Mouse (Mus musculus) kidney, adult 2 months (tissue): ENCODE measurements at regions not wholly inside any gene's neighbourhood (a gene's known extent, or its start where the extent isn't known, plus 50 kb on each side); places are given as distances from the start of the nearest gene placed in this dataset.

Experiments
- CTCF ChIP-seq: fragments of 200-500 bp; conservative IDR thresholded peaks from 2 replicates; pipeline ENCODE4 v1.5.1; 2011; ENCODE audit warnings: low read depth, mild to moderate bottlenecking, control low read depth, low read length, moderate library complexity, mixed read lengths; ENCODE audit not compliant: insufficient read depth, insufficient read length
- POLR2A ChIP-seq: fragments of 200-500 bp; IDR thresholded peaks from one replicate; pipeline ENCODE4 v1.6.1; 2011; ENCODE audit warnings: low read depth, low read length, control low read depth

- TF ChIP-seq CTCF (no peak), POLR2A (no peak)
These were observed 122.8 kb downstream of the Dhx35 start for GRCm38 (mm10) chr2:158917398-158917797.
